Mouse (Mus musculus): ENCODE measurements around the gene Etl4. TPM values are rescaled to one million over a fixed set of nuclear protein-coding genes. Genes with fewer than 3 reads are reported as not detected.
A peak's percentile ranks its signal among the peaks of the same experiment; 100 is the strongest.

The Etl4 gene
- total RNA-seq (2014; rRNA removed; ENCODE audit: low replicate concordance) (17.3 and 20.6 TPM in 2 replicates), polyA plus RNA-seq (2015; fragmentation: Nextera tagmentation; extraction: Ambion mirVana) (7.6 TPM in 2 replicates)

DNA sequence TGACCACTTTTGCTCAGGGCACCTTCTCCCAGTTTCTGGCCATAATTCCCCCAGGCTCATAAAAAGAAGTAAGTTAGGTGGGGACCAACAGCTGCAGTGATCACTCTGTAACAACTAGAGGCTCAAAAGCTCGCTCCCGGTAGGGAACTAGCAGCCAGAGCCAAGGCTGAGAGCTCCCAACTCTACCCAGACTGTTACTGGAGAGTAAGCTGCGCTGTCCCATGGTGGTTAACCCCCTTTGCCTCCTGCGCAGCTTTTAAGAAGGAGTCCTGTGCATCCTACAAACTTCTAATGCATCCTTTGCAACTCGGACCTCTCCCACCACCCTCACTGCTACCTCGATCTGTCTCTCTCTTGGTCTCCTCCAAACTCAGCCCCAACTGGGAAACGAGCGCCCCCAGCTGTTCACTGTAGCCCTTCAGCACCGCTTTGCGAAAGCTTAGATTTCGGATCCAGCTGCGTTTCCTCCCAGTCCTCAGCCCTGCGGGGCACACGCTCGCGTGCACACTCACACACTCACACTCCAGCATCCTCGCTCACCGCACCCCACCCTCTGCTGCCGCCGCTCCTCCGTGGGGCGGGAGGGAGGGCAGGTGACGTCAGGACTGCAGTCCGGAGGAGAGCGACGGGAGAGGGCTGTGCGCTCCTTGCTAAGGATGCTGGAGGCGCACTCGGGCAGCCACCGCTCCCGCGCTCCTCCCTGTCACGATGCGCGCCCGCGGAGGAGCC is at the start of gene Etl4:
Gene Etl4 (plus strand): TSS at position 610 of the 729 bp plus-strand sequence.
- Histone ChIP-seq H3K4me1 (ENCODE audit: control insufficient read depth, insufficient read depth) (0 out of 2 replicates have a peak, but pooled peaks cover 6% of the 10 kb centered on the region), H3K4me2 (ENCODE audit: low read depth, low read length) (peak within 1 kb of the TSS; percentile 61), H3K27me3 (ENCODE audit: control insufficient read depth, insufficient read depth, low read length) (peaks cover 26% of the 10 kb centered on the region), H3K27ac (ENCODE audit: low read depth) (no peak within 1 kb of the TSS), H3K4me3 (ENCODE audit: low read depth, low read length) (peak within 1 kb of the TSS; percentile 44), H3K36me3 (replicated peaks; ENCODE audit: control insufficient read depth, insufficient read depth, low read length) (no peaks in the 10 kb centered on the region), H3K9me3 (replicated peaks; ENCODE audit: control insufficient read depth, low read length) (no peaks in the 10 kb centered on the region), H3K9ac (replicated peaks; ENCODE audit: low read depth, low read length) (no peak within 1 kb of the TSS)
- under 1% methylated on average over 34 of the region's 37 CpGs for WGBS
- TF ChIP-seq CTCF (IDR thresholded peaks at IDR 0.05; ENCODE audit: low read depth) (0 out of 2 replicates have a peak, but pooled peaks have one; percentile 15), EP300 (IDR thresholded peaks at IDR 0.05; ENCODE audit: low read depth) (no peak)
- peak; percentile 53 for ATAC-seq (ENCODE audit: insufficient read depth, low read depth)
- DNase-seq (ENCODE audit: low spot score): peak; percentile 10

DNA sequence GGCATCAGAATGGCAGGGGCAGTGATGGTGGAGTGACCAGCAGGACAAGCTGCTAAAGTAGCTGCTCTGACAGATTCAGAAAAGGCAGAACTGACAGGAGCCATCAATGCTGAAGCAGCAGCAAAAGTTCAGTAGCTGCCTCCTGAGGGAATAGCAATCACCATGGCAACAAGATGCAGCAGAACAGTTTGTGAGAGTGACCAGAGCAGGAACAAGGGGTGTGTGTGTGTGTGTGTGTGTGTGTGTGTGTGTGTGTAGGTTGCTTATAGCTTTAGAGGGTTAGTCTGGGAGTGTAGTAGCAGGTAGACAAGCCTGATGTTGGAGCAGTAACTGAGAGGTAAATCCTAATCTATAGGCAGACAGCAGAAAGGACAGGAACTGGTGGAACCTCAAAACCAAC is 40.4 kb upstream of the Etl4 start:
- peak; percentile 14 for DNase-seq (ENCODE audit: low spot score)
- Histone ChIP-seq H3K27ac (ENCODE audit: low read depth) (no peak overlapping the region), H3K9ac (replicated peaks; ENCODE audit: low read depth, low read length) (no peak overlapping the region), H3K4me2 (ENCODE audit: low read depth, low read length) (no peak overlapping the region), H3K4me1 (ENCODE audit: control insufficient read depth, insufficient read depth) (no peaks in the 10 kb centered on the region), H3K27me3 (ENCODE audit: control insufficient read depth, insufficient read depth, low read length) (no peaks in the 10 kb centered on the region), H3K36me3 (replicated peaks; ENCODE audit: control insufficient read depth, insufficient read depth, low read length) (no peaks in the 10 kb centered on the region), H3K9me3 (replicated peaks; ENCODE audit: control insufficient read depth, low read length) (no peaks in the 10 kb centered on the region), H3K4me3 (ENCODE audit: low read depth, low read length) (no peak overlapping the region)
- ATAC-seq (ENCODE audit: insufficient read depth, low read depth): no peak
- TF ChIP-seq CTCF (IDR thresholded peaks at IDR 0.05; ENCODE audit: low read depth) (no peak), EP300 (IDR thresholded peaks at IDR 0.05; ENCODE audit: low read depth) (no peak)

DNA sequence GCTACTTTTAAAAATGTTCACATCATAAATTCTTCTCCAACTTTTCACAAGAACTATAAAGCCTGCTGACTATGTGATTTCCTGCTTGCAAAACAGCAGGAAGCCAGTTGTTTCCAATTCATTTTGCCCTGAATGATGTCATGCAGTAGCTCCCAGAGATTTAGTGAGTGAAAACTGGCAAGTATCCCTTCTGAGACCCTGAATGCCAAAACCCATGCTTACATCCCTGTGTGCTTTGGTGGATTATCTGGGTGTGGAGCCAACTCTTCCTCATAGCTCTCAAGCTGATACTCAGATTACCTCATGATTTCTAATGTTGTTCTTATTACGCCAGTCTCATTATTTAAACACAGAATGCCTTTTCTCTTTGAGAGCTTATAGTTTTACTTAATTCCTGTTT is 37.7 kb upstream of the Etl4 start:
- no peak overlapping the region for H3K27ac ChIP-seq (ENCODE audit: low read depth)
- 71% methylated on average over 1 of the region's 1 CpGs for whole genome bisulfite sequencing
- no peak for DNase-seq (ENCODE audit: low spot score)
- no peaks in the 10 kb centered on the region for H3K27me3 ChIP-seq (ENCODE audit: control insufficient read depth, insufficient read depth, low read length)
- no peak overlapping the region for H3K4me3 ChIP-seq (ENCODE audit: low read depth, low read length)
- no peaks in the 10 kb centered on the region for H3K9me3 ChIP-seq (replicated peaks; ENCODE audit: control insufficient read depth, low read length)
- H3K4me1 ChIP-seq (ENCODE audit: control insufficient read depth, insufficient read depth): no peaks in the 10 kb centered on the region
- ATAC-seq (ENCODE audit: insufficient read depth, low read depth): no peak
- H3K9ac ChIP-seq (replicated peaks; ENCODE audit: low read depth, low read length): no peak overlapping the region
- no peak overlapping the region for H3K4me2 ChIP-seq (ENCODE audit: low read depth, low read length)
- TF ChIP-seq EP300 (IDR thresholded peaks at IDR 0.05; ENCODE audit: low read depth): no peak
- TF ChIP-seq CTCF (IDR thresholded peaks at IDR 0.05; ENCODE audit: low read depth): no peak
- H3K36me3 ChIP-seq (replicated peaks; ENCODE audit: control insufficient read depth, insufficient read depth, low read length): no peaks in the 10 kb centered on the region

DNA sequence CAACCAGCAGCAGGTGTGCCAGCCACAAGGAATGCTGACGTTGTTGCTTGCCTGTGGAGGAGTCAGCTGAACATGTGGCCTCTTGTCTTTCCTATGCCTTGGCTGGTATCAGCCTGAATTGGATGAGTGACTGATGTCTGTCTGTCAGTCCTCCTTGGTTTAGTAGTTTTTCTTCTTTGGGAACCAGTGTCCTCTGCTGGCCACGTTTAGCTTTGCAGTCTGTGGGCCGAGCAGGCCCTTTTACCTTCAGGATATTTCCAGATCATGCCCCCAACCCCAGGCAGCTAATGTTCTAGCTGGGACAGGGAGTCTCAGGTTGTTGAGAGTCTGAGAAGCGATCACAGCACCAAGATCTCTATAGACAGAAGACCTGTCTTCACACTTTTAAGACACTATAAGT is 18.7 kb upstream of the Etl4 start:
- TF ChIP-seq CTCF (IDR thresholded peaks at IDR 0.05; ENCODE audit: low read depth) (0 out of 2 replicates have a peak, but pooled peaks have one; percentile 13), EP300 (IDR thresholded peaks at IDR 0.05; ENCODE audit: low read depth) (no peak)
- DNase-seq (ENCODE audit: low spot score) (no peak), ATAC-seq (ENCODE audit: insufficient read depth, low read depth) (no peak)
- no peaks in the 10 kb centered on the region for H3K27me3 ChIP-seq (ENCODE audit: control insufficient read depth, insufficient read depth, low read length)
- H3K4me1 ChIP-seq (ENCODE audit: control insufficient read depth, insufficient read depth): no peaks in the 10 kb centered on the region
- no peaks in the 10 kb centered on the region for H3K36me3 ChIP-seq (replicated peaks; ENCODE audit: control insufficient read depth, insufficient read depth, low read length)
- H3K9ac ChIP-seq (replicated peaks; ENCODE audit: low read depth, low read length): no peak overlapping the region
- no peak overlapping the region for H3K4me3 ChIP-seq (ENCODE audit: low read depth, low read length)
- H3K9me3 ChIP-seq (replicated peaks; ENCODE audit: control insufficient read depth, low read length): no peaks in the 10 kb centered on the region
- H3K27ac ChIP-seq (ENCODE audit: low read depth): no peak overlapping the region
- WGBS: 38% methylated on average over 4 of the region's 4 CpGs
- no peak overlapping the region for H3K4me2 ChIP-seq (ENCODE audit: low read depth, low read length)

DNA sequence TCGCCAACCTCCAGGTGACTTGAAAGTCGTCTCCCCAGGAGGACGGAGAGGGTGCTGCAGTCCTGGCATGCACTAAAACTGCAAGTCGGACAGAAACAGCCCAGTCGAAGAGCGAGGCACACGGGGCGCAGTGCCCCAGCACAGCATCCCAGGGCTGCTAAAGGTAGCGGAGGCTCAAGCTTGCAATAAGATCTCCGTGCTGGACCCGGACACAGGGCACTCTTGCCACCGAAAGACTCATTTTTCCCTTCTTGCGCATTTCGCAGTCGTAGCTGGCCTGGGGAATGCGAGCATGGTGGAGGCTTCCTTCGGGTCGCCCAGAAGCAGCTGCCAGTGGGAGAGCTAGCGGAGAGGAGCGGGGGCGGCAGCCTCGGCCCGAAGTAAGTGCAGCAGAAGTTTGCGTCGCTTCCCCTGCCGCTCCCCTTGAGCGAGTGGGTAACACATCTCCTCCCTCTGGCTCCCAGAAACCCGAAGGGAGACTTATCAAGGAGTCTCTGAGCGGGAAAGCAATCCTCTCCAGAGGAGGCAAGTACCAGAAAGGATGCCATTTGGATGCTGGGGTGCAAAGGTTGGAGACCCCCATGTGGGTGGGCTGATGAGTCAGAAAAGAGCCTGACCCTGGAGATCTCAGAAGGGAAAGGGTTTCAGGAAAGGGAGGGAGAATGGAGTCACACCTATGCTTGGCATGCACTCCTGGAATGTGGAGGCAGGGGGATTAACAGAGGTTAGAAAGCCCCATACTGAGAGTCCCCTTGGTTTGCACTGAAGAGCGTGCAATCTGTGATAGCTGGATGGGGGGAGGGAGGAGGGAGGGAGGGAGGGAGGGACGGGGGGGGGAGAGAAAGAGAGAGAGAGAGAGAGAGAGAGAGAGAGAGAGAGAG is 560 bp downstream of the Etl4 start:
- Histone ChIP-seq H3K9me3 (replicated peaks; ENCODE audit: control insufficient read depth, low read length) (no peaks in the 10 kb centered on the region), H3K27ac (ENCODE audit: low read depth) (no peak overlapping the region), H3K27me3 (ENCODE audit: control insufficient read depth, insufficient read depth, low read length) (peaks cover 26% of the 10 kb centered on the region), H3K36me3 (replicated peaks; ENCODE audit: control insufficient read depth, insufficient read depth, low read length) (no peaks in the 10 kb centered on the region), H3K4me2 (ENCODE audit: low read depth, low read length) (peak overlapping the region; percentile 61), H3K9ac (replicated peaks; ENCODE audit: low read depth, low read length) (no peak overlapping the region), H3K4me1 (ENCODE audit: control insufficient read depth, insufficient read depth) (0 out of 2 replicates have a peak, but pooled peaks cover 6% of the 10 kb centered on the region), H3K4me3 (ENCODE audit: low read depth, low read length) (peak overlapping the region; percentile 44)
- ATAC-seq (ENCODE audit: insufficient read depth, low read depth): no peak
- WGBS: under 1% methylated on average over 30 of the region's 31 CpGs
- no peak for DNase-seq (ENCODE audit: low spot score)
- TF ChIP-seq EP300 (IDR thresholded peaks at IDR 0.05; ENCODE audit: low read depth) (no peak), CTCF (IDR thresholded peaks at IDR 0.05; ENCODE audit: low read depth) (no peak)

Measured in heart, postnatal 0 days (tissue).